Mouse (Mus musculus): Measurements from ENCODE around the gene Camk1d. TPM values are rescaled to one million over a fixed set of nuclear protein-coding genes. Genes with fewer than 3 reads are reported as not detected.

Gene Camk1d
- polyA plus RNA-seq, 1 experiment from 2014 or later = 0.84 TPM

GRCm38 (mm10) chr2:5646322-5646721 is 68.0 kb downstream of the Camk1d start:
- WGBS = 90% methylated on average over 5 of the region's 5 CpGs
- Histone ChIP-seq H3K27ac (no peak overlapping the region), H3K27me3 (ENCODE audit: low read depth, poor library complexity, severe bottlenecking) (no peaks in the 10 kb centered on the region), H3K36me3 (no peaks in the 10 kb centered on the region), H3K4me3 (no peak overlapping the region), H3K4me1 (peaks cover 13% of the 10 kb centered on the region), H3K9me3 (replicated peaks) (no peaks in the 10 kb centered on the region)
- no peak for DNase-seq (ENCODE audit: low spot score)

GRCm38 (mm10) chr2:5645584-5645983 is 68.7 kb downstream of the Camk1d start:
- peaks cover 13% of the 10 kb centered on the region for H3K4me1 ChIP-seq
- no peaks in the 10 kb centered on the region for H3K36me3 ChIP-seq
- no peaks in the 10 kb centered on the region for H3K9me3 ChIP-seq (replicated peaks)
- DNase-seq (ENCODE audit: low spot score) = no peak
- no peak overlapping the region for H3K27ac ChIP-seq
- no peak overlapping the region for H3K4me3 ChIP-seq
- WGBS = 90% methylated on average over 2 of the region's 2 CpGs
- H3K27me3 ChIP-seq (ENCODE audit: low read depth, poor library complexity, severe bottlenecking) = no peaks in the 10 kb centered on the region

DNA sequence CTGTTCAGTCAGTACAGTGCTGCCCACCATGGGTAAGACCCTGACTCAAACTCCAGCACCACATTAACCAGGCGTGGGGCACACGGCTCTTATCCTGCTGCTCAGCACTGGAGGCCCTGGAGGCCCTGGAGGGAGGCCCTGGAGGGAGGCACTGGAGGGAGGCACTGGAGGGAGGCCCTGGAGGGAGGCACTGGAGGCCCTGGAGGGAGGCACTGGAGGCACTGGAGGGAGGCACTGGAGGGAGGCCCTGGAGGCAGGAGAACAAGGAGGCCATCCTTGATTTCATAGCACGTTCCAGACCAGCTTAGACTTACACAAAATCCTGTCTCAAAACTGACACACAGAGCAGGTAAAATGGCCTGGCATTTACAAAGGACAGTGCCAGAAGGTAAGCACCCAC is 70.4 kb downstream of the Camk1d start:
- H3K27me3 ChIP-seq (ENCODE audit: low read depth, poor library complexity, severe bottlenecking) = no peaks in the 10 kb centered on the region
- H3K36me3 ChIP-seq = no peaks in the 10 kb centered on the region
- no peak overlapping the region for H3K4me3 ChIP-seq
- WGBS = 85% methylated on average over 3 of the region's 3 CpGs
- peaks cover 13% of the 10 kb centered on the region for H3K4me1 ChIP-seq
- H3K27ac ChIP-seq = peak overlapping the region; percentile 28; the same call in 1 of the 2 replicates
- no peak for DNase-seq (ENCODE audit: low spot score)
- H3K9me3 ChIP-seq (replicated peaks) = no peaks in the 10 kb centered on the region

DNA sequence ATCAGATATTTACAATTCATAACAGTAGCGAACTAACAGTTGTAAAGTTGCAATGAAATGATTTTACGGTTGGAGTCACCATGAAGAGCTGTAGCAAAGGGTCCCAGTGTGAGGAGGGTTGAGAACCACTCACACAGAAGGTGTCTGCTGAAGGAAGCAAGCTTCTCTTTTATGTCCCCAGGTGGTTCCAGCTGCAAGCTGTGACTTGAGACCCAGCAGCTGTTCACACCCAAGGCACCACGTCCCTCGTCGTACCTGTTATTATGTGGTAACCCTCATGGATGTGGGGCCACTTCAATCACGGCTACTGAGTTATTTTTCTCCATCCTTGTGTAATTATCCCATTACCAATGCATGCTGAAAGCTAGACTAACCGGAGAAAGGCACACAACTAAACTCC is 71.1 kb downstream of the Camk1d start:
- H3K9me3 ChIP-seq (replicated peaks) = no peaks in the 10 kb centered on the region
- peaks cover 13% of the 10 kb centered on the region for H3K4me1 ChIP-seq
- H3K4me3 ChIP-seq = no peak overlapping the region
- no peaks in the 10 kb centered on the region for H3K27me3 ChIP-seq (ENCODE audit: low read depth, poor library complexity, severe bottlenecking)
- no peak overlapping the region for H3K27ac ChIP-seq
- DNase-seq (ENCODE audit: low spot score) = no peak
- WGBS = 58% methylated on average over 7 of the region's 7 CpGs
- H3K36me3 ChIP-seq = no peaks in the 10 kb centered on the region

GRCm38 (mm10) chr2:5642624-5643023 is 71.7 kb downstream of the Camk1d start:
- WGBS = 58% methylated on average over 5 of the region's 5 CpGs
- H3K27ac ChIP-seq = no peak overlapping the region

GRCm38 (mm10) chr2:5641678-5642077 is 72.6 kb downstream of the Camk1d start:
- no peaks in the 10 kb centered on the region for H3K27me3 ChIP-seq (ENCODE audit: low read depth, poor library complexity, severe bottlenecking)
- 81% methylated on average over 5 of the region's 5 CpGs for WGBS
- H3K4me3 ChIP-seq = no peak overlapping the region
- no peak overlapping the region for H3K27ac ChIP-seq
- DNase-seq (ENCODE audit: low spot score) = no peak
- peaks cover 13% of the 10 kb centered on the region for H3K4me1 ChIP-seq
- no peaks in the 10 kb centered on the region for H3K9me3 ChIP-seq (replicated peaks)
- no peaks in the 10 kb centered on the region for H3K36me3 ChIP-seq

More at GRCm38 (mm10) chr2:5642624-5643023, 71.7 kb downstream of the Camk1d start:
- Histone ChIP-seq H3K9me3 (replicated peaks) (no peaks in the 10 kb centered on the region), H3K36me3 (no peaks in the 10 kb centered on the region), H3K27me3 (ENCODE audit: low read depth, poor library complexity, severe bottlenecking) (no peaks in the 10 kb centered on the region), H3K4me3 (no peak overlapping the region), H3K4me1 (peaks cover 13% of the 10 kb centered on the region)
- DNase-seq (ENCODE audit: low spot score) = no peak

DNA sequence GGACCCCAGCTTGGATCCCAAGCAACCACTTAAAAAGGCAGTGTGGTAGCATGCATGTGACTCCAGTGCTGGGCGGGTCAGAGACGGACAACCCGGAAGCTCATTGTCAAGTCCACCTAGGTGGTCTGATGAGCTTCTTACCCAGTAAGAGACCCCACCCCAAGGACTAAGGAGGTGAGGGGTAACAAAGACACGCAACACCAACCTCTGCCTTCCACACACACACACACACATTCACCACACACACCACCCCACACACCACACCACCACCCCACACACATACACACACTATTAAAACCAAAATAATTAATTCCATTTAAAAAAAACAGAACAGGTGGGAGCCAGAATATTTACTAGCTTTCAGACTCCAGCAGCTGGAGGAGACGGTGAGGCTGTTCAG is 73.7 kb downstream of the Camk1d start:
- no peak for DNase-seq (ENCODE audit: low spot score)
- H3K36me3 ChIP-seq = no peaks in the 10 kb centered on the region
- no peaks in the 10 kb centered on the region for H3K27me3 ChIP-seq (ENCODE audit: low read depth, poor library complexity, severe bottlenecking)
- peaks cover 13% of the 10 kb centered on the region for H3K4me1 ChIP-seq
- H3K27ac ChIP-seq = no peak overlapping the region
- WGBS = 95% methylated on average over 5 of the region's 5 CpGs
- H3K4me3 ChIP-seq = no peak overlapping the region
- no peaks in the 10 kb centered on the region for H3K9me3 ChIP-seq (replicated peaks)

GRCm38 (mm10) chr2:5636801-5637742 is 77.2 kb downstream of the Camk1d start:
- no peak overlapping the region for H3K27ac ChIP-seq
- 91% methylated on average over 14 of the region's 14 CpGs for WGBS
- no peaks in the 10 kb centered on the region for H3K36me3 ChIP-seq
- H3K9me3 ChIP-seq (replicated peaks) = no peaks in the 10 kb centered on the region
- H3K27me3 ChIP-seq (ENCODE audit: low read depth, poor library complexity, severe bottlenecking) = no peaks in the 10 kb centered on the region
- peaks cover 4% of the 10 kb centered on the region; the same call in 1 of the 2 replicates for H3K4me1 ChIP-seq
- DNase-seq (ENCODE audit: low spot score) = no peak
- no peak overlapping the region for H3K4me3 ChIP-seq

DNA sequence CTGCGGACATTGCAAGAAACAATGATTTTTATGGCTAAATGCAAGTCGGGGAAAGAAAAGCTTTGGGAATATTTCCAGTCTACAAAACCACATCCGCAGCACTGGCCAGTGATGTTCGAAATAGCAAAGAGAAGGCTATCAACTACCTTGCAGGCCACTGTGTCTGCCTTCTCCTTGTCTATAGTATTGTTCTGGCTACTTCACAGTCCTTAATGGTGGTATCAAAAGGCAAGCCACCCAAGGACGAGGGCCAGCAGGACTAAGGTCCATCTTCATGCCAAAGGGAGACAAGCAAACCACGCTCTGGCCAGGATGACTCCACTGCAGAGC is 82.0 kb downstream of the Camk1d start:
- H3K27me3 ChIP-seq (ENCODE audit: low read depth, poor library complexity, severe bottlenecking) = no peaks in the 10 kb centered on the region
- DNase-seq (ENCODE audit: low spot score) = no peak
- 85% methylated on average over 6 of the region's 6 CpGs for WGBS
- H3K27ac ChIP-seq = no peak overlapping the region
- H3K36me3 ChIP-seq = no peaks in the 10 kb centered on the region
- H3K9me3 ChIP-seq (replicated peaks) = no peaks in the 10 kb centered on the region
- no peak overlapping the region for H3K4me3 ChIP-seq
- no peaks in the 10 kb centered on the region for H3K4me1 ChIP-seq

DNA sequence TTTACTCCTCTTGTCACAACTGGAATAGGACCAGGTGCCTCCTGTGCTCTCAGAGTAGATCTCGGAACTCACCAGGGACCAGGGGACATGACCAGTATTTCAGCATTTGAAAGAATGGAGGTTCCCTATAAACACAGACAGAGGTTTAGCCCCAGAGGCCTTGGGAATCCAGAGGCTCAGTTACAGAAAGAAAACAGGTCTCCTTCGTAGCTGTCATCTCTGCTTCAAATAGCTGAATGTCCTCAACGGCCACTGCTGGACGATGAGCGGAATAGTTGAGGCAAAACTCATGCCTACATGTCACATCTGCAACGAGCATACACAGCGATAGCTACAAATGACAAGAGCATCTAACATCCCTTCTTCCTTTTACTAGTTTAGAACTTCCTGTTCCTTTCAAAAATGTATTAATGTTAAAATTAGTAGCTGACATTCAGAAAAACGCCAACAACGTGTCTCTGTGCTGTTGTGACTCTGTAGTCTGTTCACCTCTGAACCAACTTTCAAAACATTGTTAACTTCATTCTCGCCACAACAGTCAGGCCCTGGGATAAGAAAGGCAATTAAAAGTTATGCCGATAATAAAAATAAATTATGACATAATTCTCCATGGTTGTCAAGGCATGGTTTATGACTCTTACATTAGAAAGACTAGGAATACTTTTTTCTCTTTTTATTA is 82.5 kb downstream of the Camk1d start:
- DNase-seq (ENCODE audit: low spot score) = no peak
- H3K4me1 ChIP-seq = no peaks in the 10 kb centered on the region
- no peak overlapping the region for H3K4me3 ChIP-seq
- H3K36me3 ChIP-seq = no peaks in the 10 kb centered on the region
- H3K27me3 ChIP-seq (ENCODE audit: low read depth, poor library complexity, severe bottlenecking) = no peaks in the 10 kb centered on the region
- no peak overlapping the region for H3K27ac ChIP-seq
- H3K9me3 ChIP-seq (replicated peaks) = no peaks in the 10 kb centered on the region
- 87% methylated on average over 11 of the region's 11 CpGs for WGBS

DNA sequence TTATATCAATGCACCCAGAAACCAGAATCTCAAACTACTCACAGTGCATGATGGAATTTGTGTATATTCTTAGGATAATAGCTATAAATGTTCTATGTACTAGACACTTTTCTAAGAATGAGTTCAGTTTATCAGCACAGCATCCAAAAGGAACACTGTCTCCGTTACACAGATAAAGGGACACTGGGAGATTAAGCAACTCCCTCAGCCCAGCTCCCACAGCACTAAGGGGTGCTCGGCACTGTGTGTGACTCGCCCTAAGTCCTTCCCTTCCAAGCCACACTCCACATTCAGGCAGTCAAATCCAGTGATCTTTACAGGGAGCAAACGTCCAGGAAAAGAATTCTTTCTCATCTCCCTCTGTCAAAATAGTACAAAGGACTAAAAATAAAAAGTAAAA is 83.6 kb downstream of the Camk1d start:
- Histone ChIP-seq H3K9me3 (replicated peaks) (no peaks in the 10 kb centered on the region), H3K36me3 (no peaks in the 10 kb centered on the region), H3K4me1 (no peaks in the 10 kb centered on the region), H3K4me3 (no peak overlapping the region), H3K27ac (no peak overlapping the region), H3K27me3 (ENCODE audit: low read depth, poor library complexity, severe bottlenecking) (no peaks in the 10 kb centered on the region)
- 75% methylated on average over 4 of the region's 4 CpGs for WGBS
- no peak for DNase-seq (ENCODE audit: low spot score)

DNA sequence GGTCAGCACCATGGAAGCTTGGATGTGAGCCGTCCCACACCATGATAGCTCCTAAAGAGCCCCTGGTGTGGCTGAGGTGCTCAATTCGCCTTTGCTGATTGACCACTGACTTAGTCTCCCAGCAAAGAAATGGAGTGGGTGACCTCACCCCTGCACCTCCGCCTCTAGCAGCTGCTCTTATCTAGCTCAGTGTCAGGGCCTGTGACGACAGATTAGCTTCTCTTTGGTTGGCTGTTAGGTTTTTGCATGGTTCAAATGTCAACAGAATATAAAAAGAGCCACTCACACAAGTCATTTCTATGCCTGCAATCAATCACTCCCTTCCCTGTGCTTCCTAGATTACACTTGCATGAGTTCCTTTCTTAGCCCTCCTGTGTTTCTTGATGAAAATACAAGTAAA is 89.9 kb downstream of the Camk1d start:
- Histone ChIP-seq H3K4me3 (no peak overlapping the region), H3K9me3 (replicated peaks) (no peaks in the 10 kb centered on the region), H3K36me3 (no peaks in the 10 kb centered on the region), H3K27me3 (ENCODE audit: low read depth, poor library complexity, severe bottlenecking) (no peaks in the 10 kb centered on the region), H3K4me1 (no peaks in the 10 kb centered on the region), H3K27ac (no peak overlapping the region)
- no peak for DNase-seq (ENCODE audit: low spot score)
- 61% methylated on average over 4 of the region's 4 CpGs for WGBS

DNA sequence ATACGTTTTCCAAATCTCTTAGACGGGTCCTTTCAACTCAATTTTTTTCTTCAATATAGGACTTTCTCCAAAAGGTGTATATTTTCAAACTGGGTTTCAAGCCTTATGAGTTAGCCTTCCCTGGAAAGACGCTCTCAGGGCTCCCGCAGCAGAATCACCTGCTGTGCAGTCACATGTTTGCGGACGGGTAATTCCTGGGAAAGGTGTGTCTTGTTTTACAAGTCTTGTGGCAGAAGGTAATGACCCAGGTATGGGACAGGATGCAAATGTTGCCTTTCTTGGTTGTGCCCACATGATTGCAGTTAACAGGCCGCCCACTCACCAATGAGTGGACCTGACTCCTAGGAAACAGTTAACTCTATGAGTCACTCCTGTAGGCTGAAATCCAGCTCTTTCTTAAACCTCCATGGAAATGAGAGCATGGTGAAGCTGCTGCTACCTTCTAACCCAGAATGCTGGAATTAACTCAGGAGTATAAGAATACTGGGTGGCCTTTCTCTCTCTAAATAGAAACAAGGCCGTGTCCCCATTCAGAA is 95.9 kb downstream of the Camk1d start:
- 88% methylated on average over 8 of the region's 8 CpGs for WGBS
- Histone ChIP-seq H3K36me3 (no peaks in the 10 kb centered on the region), H3K4me1 (peaks cover 8% of the 10 kb centered on the region), H3K9me3 (replicated peaks) (no peaks in the 10 kb centered on the region), H3K27me3 (ENCODE audit: low read depth, poor library complexity, severe bottlenecking) (no peaks in the 10 kb centered on the region), H3K27ac (no peak overlapping the region), H3K4me3 (no peak overlapping the region)
- no peak for DNase-seq (ENCODE audit: low spot score)

Measured in limb, embryonic 10.5 days (tissue).